Mouse (Mus musculus): ENCODE measurements at regions not wholly inside any gene's neighbourhood (a gene's known extent, or its start where the extent isn't known, plus 50 kb on each side); places are given as distances from the start of the nearest gene placed in this dataset.

GRCm38 (mm10) chr13:97819036-97819435, 58.6 kb upstream of the Gm10260 start:
- TF ChIP-seq USF1 (IDR thresholded peaks at IDR 0.05; ENCODE audit: low read depth) = no peak
- TF ChIP-seq REST (IDR thresholded peaks at IDR 0.05; ENCODE audit: insufficient read depth, insufficient read length) = no peak
- TF ChIP-seq POLR2A (IDR thresholded peaks at IDR 0.05; ENCODE audit: insufficient read length, low read depth) = no peak
- TF ChIP-seq MYOD1 (IDR thresholded peaks at IDR 0.05; ENCODE audit: control insufficient read depth in 1 of 3, insufficient read length in 2 of 3, low read depth in 2 of 3) = no peak
- TF ChIP-seq SRF (IDR thresholded peaks at IDR 0.05; ENCODE audit: control insufficient read depth, insufficient read length, low read depth) = no peak
- TF ChIP-seq MAX (IDR thresholded peaks at IDR 0.05; ENCODE audit: low read depth) = no peak
- TF ChIP-seq POLR2AphosphoS2 (IDR thresholded peaks at IDR 0.05; ENCODE audit: insufficient read length, low read depth) = no peak
- no peak for TF ChIP-seq E2F4 (IDR thresholded peaks at IDR 0.05; ENCODE audit: insufficient read depth)
- no peak for TF ChIP-seq TCF12 (IDR thresholded peaks at IDR 0.05; ENCODE audit: insufficient read depth, poor library complexity, severe bottlenecking)
- TF ChIP-seq CEBPB (IDR thresholded peaks at IDR 0.05; ENCODE audit: insufficient read depth, poor library complexity, severe bottlenecking) = no peak
- TF ChIP-seq MYOG (IDR thresholded peaks at IDR 0.05; ENCODE audit: control insufficient read depth in 1 of 3, insufficient read depth in 1 of 3, insufficient read length in 2 of 3, low read depth in 2 of 3) = no peak

Data from myocyte (in vitro differentiated cells).